Mouse (Mus musculus) layer of hippocampus, postnatal 10 days (tissue): ENCODE results near the gene Pcnx4. TPM values are rescaled to one million over a fixed set of nuclear protein-coding genes. Genes with fewer than 3 reads are reported as not detected.

Experiments
- DNase-seq, 2 experiments: peaks; one replicate each; pipeline ENCODE4 v3.0.0; 2021; ENCODE audit warnings: low spot score in 2 of 2
- long read RNA-seq: library from polyadenylated mRNA; stranded (forward); transcript quantifications from one replicate; pipeline ENCODE4 v2.0.0, GENCODE M21; 2023
- total RNA-seq, 2 experiments: library from RNA; stranded (reverse); gene quantifications; 2 replicates each; pipeline ENCODE4 v1.2.3; 2021

Pcnx4 gene
- total RNA-seq: 10 to 100 TPM; 32.3 TPM
- long read RNA-seq, full-length matches to known transcripts: 12 of 21 reads
- long read RNA-seq, partial matches to known transcripts: 5 of 21 reads
- long read RNA-seq, other reads (novel, unspliced or antisense): 4 of 21 reads

DNA sequence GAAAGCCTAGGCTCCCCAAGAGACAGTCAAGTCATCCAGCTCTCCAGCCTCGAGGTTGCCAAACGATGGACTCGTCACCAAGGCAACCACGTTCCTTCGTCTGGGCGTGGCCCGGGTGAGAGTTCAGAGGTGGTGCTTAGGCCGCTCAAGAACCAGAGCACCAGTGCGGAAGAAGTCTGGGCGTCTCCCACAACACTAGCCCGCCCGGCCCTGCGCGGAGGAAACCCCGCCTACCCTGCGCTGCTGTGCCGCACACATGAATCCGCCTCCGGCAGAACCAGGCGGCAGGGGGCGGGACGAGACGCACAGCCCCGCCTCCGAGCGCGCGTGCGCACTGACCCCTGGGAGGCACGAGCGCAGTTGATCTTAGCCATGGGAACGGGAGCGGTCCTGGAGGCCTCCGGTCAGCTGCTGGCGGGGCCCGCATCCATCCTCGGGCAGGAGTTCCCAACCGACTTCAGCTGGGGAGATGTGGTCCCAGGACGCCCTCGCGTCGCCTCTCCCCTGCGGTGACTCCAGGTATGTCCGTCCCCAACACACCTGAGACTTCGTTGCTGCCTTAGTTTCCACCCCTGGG, at the start of gene Pcnx4:
Gene Pcnx4 (plus strand): TSS at position 363 of the 577 bp plus-strand sequence.
- DNase-seq: peak; percentile 91 to 96

DNA sequence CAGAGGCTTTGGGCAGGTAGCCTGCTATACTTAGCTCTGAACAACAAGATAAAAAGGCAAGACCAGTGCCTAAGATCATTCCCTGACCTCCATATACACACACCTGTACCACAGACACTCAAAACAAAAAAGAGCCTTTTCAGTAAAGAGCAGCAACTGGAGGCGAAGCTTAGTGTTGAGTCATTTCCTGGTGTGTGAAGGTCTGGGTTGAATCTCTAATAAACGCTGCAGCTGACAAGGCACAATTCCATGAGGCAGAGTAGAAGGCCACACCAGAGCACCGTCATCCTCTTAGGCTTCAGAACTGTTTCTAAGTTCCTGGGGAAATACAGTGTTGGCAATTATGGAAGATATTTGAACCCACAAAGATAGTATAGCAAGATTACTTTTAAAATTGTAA, 48.7 kb upstream of the Pcnx4 start:
- no peak for DNase-seq

DNA sequence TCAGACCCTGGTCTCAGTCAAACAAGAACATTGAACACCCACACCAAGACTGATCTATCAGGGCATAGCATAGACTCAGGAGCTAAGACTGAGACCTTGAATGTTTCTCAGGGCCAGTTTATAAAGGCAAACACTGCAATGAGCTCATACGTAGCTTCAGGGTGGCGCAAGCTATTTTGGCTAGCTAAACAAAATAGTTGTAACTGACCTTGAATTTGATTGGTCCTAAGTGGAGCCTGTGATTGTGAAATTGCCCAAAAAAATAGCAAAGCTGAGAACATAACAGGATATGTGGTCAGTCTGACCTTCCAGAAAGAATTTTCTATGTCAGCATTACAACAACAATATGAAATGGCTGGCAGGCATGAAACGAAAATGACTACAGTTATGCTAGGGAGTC, 46.2 kb upstream of the Pcnx4 start:
- DNase-seq: no peak

DNA sequence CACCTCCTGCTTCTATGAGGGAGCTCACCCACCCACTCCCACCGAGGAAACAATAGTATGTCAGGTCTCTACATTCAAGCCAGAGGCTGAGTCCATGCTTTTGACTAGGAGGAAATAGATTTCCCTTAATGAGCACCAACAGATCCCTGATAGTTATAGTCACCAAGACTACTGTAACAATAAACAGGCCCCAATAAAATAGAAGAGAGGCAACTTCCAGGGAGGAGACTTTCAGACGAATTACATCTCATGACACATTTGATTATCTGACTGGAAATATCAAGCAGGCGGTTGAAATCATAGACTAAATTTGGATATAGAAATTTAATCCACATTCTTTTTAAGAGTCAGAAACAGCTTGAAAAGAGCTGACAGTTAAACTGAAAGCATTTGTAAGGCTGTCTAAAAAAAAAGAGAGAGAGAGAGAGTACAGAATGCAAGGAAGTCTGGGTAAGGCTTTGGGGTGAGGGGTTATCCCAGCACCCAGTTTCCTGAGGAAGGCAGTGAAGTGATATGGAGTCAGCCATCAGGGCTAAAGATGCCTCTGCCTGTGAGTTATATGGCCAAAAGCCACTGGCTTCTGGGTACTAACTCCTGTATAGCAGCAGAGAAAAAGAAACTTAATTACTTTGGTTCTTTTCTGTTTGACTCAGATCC, 45.0 kb upstream of the Pcnx4 start:
- DNase-seq: no peak

DNA sequence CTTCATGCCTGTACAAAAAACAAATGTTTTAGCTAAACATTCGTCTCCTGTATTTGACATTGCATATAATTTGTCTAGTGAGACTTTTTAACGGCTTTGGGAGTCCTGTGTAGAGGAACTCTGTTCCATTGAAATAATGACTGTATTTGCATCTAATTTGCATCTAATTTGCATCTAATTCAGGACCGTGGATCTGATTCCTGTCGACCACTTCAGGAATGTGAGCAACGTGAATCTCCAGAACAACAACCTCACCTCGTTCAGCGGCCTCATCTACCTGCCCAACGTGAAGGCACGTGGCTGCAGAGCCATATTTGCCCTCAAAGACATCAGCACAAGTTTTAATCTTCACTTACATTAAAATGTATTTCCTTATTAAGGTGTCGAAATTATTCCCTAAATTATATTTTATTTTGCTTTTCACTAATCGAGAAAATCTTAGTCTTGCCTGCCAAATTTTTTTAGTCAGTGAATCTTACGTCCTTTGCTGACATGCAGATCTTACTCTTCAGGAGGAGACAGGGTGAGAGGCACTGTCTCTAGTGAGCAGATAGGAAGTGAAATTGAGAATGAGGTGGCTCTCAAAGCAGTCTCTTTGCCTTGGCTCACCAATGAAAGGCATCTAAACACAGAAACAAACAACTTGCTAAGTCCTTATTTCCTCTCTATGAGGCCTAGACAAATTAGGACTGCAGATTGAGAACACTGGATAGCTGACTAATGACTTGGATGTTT, 39.1 kb upstream of the Pcnx4 start:
- DNase-seq: no peak

DNA sequence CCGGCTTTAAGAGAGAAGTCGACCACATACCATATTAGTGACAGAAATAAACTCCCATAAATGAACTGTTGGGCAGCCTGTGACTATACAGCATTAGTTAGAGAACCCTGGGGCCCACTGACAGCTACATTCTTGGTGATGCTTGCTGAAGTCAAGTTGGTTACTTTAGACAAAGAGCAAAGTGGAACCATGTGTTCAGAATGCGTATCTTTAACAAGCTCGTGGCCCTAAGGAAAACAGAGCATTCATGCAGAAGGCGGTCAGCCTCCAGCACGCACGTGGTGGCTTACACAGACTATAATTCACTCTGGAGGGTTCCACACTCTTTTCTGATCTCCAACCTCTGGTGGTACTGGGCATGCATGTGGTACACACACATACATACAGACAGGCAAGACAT, 26.6 kb upstream of the Pcnx4 start:
- DNase-seq: no peak

DNA sequence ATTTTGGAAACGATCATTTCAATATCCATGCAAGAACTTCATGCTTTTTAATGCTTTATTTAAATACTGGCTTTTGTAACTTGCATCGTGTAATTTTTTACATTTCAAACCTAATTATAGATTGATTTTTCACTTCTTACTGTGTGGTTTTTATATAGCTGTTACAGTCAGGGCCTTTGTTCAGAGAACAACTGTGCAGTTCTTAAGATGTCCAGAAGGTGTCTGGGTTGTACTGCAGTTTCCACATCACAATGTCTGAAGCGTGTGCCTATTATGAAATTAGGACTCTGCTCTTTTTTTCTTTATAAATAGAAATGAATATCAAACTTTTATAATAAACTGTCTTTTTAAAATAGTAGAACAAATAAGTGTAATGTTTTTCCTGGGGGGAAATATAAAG, 20.7 kb upstream of the Pcnx4 start:
- DNase-seq: no peak

DNA sequence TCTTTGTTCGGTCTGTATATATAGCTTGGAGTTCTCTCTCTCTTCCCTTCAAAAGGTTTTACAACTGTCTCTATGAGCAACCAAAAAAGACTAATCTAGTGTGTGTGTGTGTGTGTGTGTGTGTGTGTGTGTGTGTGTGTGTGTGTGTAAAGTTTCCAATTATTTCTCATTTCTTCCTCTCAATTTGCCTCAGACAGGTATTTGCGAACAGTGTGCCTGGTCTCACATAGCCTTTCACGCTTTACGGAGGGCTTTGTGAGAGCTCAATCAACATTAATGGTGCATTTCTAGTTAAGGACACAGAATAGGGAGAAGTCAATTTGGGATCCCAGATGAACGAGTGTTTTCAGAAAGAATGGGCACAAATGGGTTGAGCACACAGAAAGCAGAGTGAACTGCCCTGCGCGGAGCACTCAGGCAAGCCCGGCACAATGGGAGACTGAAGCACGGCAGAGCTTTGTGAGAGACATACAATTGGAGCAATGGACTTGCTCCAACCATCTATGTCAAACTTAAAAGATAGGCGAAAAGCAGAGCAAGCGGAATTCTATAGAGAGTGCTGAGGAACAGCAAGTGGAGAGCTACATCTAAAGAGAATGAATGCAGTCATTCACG, 18.0 kb upstream of the Pcnx4 start:
- DNase-seq: no peak

DNA sequence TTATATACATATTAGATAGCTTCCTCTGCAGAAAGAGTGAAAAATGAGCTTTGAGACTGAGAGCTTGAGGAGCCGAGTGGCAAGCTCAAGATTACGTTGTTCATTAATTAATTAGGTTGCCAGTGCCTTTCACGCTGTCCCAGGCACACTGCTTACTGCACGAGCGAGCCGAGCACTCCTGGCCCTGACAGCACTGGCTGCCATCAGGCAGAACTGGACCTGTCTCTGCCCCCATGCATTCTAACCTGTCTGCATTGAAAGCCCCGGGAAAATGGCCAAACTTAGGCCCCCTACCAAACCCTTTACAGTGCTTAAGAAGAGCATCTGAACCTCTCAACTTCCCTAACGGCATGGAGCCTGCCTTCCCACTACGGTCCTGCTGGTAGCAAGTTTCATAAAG, 16.8 kb upstream of the Pcnx4 start:
- DNase-seq: no peak

DNA sequence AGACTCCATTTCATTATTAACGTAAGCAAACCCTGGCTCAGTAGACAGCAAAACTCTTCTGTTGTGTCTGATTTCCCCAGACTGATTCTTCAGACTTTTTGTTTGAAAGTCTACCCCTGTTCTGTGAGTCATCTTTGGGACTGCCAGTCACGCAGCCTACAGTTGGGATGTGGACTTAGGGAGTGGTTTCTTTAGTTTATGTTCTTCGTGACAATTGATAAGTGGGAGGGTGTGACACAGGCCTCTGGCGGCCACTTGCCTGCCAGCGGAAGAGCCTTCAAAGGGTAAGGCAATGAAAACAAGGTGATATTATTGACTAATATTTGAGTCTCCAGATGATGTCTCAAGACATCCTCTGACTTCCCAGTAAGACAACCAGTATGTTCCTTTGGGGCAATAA, 16.3 kb upstream of the Pcnx4 start:
- no peak for DNase-seq

DNA sequence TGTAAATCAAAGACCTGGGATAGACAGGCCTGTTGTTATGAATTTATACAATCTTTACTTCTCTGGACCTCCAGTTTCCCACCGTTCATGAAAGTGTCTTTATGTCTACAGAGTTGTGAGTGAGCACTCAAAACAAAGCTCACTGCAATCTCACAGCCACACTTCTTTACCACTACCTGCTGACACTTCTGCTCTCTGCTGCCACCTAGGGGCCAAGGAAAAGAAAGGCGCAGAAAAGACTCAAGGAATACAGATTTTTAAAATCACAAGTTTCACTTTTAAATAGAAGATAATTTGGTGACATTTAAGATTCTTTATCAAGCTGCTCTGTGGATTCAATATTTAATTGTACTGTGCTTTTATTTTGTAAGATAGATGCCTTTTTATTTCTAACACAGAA, 15.5 kb upstream of the Pcnx4 start:
- DNase-seq: peak; percentile 65 to 77

DNA sequence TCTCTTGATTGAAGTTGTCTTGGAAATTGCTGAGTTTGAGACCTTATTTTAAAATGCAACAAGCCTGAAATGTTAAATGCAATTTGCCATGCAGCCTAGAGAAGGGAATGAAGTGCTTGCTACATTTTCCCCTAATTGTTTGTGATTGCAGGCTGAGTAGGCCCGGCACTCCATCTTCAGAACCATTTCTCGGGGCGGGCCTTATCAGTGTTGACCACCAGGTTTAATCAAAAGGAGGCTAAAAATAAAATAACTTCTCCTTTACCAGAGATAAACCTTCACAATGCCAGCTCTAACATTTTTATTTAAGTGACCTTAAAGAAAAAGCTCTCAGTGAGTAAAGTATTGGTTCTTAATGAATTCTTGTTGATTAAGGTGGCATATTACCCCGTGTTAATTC, 10.6 kb upstream of the Pcnx4 start:
- DNase-seq: no peak

DNA sequence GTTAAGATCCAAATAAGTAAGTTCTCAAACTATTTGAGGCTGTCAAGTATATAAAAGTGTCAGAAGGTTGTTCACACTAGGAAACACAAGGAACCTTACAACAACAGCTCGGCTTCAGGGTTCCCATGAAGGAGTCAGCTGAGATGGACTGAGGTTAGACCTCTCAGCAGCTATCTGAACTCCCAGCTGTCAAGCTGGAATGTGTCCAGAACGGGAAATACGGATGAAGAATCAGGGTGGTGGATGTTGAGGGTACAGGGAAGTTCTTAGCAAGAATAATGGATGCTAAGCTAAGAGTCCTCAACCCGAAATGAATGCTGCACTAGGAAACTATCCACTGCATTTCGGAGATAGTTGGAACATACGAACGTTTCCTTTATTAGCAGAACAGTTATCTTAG, 3.9 kb upstream of the Pcnx4 start:
- DNase-seq: no peak

DNA sequence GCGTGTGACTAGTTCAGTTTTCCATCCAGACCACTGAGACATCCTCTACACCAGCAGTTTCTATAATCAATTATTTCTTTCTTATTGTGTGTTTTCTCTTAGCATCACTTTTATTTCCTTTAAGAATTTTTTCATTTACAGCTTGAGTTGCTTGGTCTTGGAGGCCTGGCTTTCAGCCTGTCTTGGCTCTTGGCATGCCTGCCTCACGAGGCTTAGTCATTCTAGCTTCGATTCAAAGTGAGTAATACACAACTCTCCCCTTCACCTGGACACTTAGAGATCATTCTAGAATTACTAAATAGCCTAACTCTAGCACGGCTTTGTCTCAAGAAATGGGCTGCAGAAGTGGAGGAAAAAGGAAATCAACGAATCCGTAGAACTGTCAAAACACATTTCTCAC, 2.2 kb upstream of the Pcnx4 start:
- no peak for DNase-seq

DNA sequence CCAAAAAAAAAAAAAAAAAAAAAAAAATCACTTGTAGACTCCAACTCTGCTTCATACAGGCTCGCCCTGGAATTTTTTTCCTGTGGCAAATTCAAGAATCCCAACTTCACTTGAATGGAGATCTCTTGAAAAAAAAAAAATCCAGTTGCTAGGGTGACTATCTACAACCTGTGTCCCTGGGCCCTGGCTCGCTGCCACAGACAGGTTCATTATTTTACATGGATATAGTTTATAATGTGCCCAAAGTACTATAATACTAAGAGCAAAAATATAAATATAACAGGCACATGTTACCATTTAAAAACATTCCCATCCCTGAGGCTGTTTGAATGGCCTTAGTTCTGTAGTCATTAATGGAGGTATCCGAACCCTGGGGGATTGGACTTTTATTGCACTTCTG, 584 bp upstream of the Pcnx4 start:
- DNase-seq: no peak

DNA sequence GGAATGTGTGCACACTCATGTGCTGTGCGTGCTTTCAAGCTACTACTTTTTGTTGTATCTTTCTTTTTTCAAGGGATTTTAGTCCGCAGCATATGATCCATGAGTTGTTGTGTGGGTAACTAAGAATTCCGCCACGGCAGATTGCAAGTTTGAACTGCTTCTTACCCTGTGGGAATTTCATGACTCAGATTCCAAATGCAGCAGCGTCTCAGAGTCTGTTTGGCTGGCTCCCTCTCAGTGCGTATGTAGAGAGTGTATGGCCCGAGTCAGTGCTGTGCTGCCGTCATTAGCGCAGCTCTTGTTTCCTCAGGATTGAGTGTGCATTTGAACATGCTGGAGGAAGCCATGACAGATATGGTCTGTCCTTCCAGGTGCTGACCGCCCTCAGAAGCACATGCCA, 2.4 kb downstream of the Pcnx4 start:
- DNase-seq: no peak

DNA sequence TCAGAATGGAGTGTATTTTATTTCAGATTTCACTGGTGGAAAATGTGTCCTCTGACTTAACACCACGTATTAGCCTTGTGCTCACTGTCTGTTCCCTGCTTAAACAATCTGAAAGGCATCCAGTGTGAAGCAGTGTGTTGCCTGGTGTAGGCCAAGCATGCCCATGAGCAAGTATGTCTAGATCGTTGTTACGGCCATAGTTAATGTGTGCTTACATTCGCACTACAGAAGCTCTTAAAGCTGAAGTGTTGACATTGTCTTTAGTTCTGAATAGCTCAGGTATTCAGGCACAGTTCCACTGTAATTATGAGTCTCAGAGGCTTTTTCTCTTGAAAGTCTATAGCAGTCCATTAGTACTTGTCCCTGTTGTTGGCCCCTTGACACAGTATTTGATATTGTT, 18.2 kb downstream of the Pcnx4 start:
- DNase-seq: no peak

DNA sequence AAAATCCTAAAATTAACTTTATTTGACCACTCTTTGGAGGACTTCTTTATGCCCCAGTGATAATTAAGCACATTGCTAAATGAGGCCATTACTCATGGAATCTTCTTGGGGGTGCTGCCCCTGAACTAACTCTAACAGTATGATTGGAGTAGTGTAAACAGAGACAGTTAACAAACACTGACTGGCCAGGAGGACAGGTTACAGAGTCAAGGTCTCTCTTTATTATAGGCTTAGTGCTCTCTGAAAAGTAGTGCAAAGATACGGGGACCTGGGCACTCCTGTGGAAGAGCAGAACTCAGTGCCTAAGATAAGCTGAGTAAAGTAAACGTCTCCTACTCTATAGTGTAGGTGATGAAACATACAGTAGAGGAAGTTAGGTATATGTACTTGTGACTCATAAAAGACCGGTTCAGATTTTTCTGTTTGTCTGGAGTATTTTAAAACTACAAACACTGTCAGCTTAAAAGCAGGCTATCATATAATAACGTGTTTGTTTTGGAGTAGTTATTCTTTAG, 28.2 kb downstream of the Pcnx4 start:
- DNase-seq: no peak

DNA sequence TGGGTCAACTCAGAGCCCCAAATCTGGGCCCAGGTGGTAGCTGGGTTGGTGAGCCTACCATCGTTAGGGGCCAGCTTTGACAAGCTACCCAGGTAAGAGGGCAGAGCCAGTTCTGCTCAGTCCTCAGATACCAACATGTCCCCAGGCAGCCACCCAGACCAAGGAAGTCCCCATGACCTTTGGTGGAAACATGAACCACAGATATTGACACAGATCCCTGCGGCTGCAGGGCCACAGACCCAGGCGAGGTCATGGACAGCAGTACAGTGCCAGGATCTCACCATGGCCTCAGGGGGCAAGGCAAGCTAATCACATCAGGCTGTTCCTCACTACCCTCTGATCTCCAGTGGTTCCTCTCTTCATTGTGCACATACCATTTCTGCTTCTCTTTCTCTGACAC, 45.8 kb downstream of the Pcnx4 start:
- no peak for DNase-seq

DNA sequence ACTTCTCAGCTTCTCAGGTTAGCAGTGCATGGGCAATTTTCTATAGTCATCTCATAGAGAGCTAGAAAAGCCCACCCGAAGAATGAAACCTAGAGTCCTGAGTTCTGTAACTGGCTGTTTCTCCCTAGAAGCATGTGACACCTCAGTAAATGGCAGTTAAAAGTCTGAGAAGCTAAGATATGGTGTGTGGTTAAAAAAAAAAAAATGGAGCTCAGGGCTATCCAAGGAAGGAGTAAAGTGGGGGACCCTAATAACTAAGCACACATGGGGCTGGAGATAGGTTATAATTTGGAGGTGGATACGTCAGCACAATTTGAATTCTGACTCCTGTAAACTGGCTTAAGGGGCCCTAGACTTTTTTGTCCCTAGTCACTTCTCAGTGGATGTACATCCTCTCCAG, 46.9 kb downstream of the Pcnx4 start:
- no peak for DNase-seq

DNA sequence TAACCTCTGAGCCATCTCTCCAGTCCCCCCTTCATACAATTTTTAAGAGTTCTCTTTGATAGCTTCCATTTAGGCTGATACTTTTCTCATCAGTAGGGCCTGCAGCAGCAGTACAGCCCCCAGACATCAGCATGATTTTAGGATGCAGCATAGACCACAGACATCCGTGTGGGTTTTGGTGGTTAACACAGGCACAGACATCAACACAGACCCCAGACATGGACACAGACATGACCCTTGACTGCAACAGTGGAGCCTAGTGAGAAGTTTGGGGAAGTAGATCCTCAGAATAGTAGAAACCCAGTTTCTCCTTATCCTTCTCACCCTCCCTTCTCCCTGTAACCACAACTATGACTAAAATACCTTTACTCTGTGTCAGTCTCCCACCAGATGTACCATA, 49.2 kb downstream of the Pcnx4 start:
- DNase-seq: no peak

DNA sequence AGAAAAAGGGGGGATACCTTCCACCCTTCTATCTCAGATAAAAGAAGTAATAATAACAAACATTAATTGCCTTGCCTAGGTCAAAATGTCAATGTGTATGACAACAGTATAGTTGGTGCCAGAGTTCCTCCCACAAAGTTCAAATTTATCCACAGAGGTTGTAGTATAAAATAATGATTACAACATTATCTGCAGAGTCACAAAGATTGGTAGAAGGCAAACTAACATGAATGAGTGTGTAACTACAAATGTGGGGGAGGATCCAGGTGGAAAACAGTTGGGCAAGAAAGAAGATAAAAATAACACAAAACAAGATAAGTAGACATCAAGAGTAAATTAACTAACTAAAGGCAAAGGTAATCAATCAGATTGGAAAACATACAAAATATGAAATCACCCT, 56.8 kb downstream of the Pcnx4 start:
- no peak for DNase-seq
